Mouse (Mus musculus) adipocyte (in vitro differentiated cells): ENCODE measurements at regions not wholly inside any gene's neighbourhood (a gene's known extent, or its start where the extent isn't known, plus 50 kb on each side); places are given as distances from the start of the nearest gene placed in this dataset.

ENCODE experiments used
- DNase-seq: peaks from one replicate; pipeline ENCODE4 v3.0.0-alpha.2; 2016; ENCODE audit warnings: low spot score

- no peak for DNase-seq
Observed at GRCm38 (mm10) chr2:12825902-12826301, 97.9 kb upstream of the Pter start.

- DNase-seq, result no peak
Observed at GRCm38 (mm10) chr2:12833579-12833978, 90.3 kb upstream of the Pter start.

- no peak for DNase-seq
Observed at GRCm38 (mm10) chr2:12866543-12866942, 57.3 kb upstream of the Pter start.

GRCm38 (mm10) chr2:12868772-12869171 lies 55.1 kb upstream of the Pter start:
- no peak for DNase-seq
